Mouse (Mus musculus) lung, postnatal 25 days (tissue): ENCODE measurements around the gene Ackr2.

Source experiments
- DNase-seq: peaks from one replicate; pipeline ENCODE4 v3.0.0; 2022; ENCODE audit warnings: low spot score

The Ackr2 gene

DNA sequence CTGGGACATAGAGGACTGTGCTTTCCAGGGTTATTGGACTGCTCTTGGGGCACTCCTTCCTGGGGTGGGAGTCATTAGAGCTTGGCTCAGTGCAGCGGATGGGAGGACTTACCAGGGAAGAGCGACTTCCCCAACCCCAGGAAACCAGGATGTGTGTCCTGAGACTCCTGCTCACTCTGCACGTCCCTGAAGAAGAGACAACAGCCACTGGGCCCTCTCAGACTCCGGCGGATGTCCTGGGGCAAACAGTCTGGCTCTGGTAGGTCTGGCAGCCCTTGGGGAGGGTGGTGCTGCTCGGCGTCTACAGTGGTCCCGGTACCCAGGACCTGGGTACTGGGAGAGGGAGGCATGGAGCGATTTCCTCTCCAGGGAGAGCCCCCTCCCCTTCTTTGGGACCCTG lies at the start of gene Ackr2:
Gene Ackr2 (plus strand): TSS at position 111 of the 400 bp plus-strand sequence.
- peak; percentile 70 for DNase-seq

DNA sequence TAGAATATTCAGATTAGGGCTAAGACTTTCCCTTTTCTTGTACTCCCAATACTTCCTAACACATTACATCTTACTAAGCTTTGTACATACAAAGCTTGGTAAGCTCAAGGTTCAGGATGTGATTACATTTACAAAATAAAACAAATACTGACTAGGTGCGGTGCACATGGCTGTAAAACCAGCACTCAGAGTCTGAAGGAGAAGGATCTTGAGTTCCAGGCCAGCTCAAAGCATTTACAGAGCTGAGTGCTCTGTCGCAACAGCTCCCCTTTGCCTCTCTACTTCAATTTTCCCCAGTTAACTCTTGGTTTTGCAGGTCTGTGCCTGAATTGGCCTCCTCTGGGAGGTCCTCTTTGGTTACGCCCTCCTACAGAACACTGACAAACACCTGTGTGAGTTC lies 43.9 kb upstream of the Ackr2 start:
- DNase-seq, result no peak

DNA sequence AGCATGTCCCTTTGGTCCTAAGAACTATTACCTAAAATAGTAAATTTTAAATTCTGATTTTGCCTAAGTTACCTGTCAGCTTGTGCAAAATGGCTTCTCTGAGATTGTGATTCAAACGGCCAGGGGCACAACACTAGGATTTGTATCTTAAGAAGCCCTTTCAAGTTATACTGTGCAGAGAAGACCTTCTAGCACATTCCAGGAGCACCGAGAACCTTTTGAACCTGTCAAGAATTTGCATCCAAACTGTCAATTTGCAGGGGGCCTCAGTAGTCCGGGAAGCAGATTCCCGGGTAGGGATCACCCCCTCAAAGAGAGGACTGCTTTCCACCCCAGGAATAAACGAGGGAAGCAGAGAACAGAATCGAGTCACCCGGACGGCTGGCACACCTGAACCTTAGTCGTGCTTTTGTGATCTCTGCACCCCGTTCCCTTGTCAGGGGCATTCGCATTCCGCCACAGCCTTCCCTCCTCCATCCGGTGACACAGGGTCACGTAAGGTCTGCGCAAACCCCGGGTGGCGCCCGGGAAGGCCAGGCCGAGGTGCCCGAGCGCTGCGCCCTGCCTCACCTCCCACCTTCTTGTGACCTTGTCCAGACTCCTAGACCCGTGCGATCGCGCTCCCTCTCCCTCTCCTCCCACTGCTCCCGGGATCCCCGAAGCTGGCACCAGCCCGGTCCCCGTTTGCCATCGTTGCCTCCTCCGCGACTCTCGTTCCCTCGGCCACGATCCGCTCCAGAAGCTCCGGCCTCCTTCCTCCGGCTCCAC lies 41.3 kb upstream of the Ackr2 start:
- DNase-seq, result peak; percentile 23

DNA sequence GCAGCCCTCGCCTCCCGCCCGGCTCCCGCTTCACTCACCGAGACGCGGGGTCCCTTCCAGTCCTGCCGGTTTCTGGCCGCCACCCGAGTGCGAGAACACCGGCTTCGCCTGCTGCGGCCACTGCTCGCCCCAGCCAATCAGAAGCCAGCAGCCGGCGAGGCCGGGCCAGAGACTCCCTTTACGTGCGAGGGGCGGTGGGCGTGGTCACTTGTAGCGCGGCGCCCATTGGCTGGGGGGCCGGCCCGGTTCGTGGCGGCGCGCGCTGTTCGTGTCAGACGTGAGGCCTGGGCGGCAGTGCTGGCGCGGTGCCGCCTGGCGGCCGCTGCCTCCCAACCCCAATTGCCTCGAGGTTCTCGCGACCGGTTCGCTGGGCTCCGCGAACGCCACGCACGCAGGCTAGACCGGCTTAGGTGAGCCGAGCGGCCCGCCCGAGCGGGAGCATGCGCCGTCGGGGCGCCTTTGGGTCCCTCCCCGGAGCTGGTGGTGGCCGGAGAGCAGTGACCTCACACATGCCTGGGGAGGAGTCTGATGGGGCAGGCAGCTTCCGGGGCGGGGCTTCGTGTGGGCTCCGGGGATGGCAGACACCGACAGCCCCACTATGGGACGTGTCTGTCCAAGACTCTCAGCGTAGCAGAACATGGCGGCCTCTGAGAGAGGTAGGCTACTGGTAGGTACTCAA lies 40.5 kb upstream of the Ackr2 start:
- peak; percentile 98 for DNase-seq

DNA sequence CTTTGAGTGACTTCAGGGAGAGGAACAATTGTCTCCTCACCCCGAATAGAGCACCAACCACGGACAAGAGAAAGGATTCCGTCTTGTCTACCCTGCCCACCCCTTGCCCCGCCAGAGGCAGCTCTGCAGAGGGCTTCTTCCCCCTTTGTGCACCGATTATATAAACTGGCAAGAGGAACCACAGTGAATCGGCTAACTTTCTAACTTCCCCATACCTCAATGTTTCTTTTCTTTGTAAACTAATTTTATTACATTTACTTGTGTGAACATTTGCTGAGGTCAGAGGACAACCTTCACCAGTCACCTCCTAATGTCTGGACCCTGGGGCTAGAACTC lies 40.0 kb upstream of the Ackr2 start, which contains the start of gene Higd1a:
Gene Higd1a (minus strand): TSS at position 210 of the 336 bp plus-strand sequence.
- DNase-seq, result no peak

DNA sequence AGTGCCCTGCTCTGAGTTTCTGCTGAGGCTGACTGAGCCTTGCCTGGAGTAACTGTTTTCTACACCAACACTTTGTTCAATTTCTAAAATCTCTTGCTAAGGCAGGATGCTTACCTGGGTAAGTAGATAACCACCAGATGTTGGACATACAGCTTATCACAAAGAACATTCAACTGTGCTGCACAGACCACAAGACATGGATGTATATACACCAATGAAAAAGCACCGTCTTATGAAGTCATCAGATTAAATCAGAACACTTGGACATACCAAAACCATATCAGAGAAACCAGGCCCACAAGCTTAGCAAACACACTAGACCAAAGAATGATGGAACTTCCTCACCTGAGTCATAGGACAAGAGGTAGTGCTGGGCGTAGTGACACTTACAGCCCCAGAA lies 38.8 kb upstream of the Ackr2 start:
- DNase-seq, result no peak

DNA sequence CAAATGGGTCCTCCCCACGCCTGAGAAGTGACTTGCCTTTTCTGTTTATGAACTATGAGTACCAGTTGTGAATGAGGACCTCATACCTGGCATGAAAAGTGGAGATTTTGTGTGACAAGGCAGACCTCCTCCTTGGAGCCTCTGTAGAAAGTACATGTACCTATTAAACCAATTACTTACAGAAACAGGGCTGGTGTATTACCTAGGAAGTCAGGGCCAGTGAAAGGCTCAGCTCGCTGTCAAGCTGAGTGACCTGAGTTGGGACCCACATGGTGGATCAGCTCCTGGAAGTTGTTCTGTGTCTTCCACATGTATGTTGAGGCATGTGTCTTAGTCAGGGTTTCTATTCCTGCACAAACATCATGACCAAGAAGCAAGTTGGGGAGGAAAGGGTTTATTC lies 37.2 kb upstream of the Ackr2 start:
- no peak for DNase-seq

DNA sequence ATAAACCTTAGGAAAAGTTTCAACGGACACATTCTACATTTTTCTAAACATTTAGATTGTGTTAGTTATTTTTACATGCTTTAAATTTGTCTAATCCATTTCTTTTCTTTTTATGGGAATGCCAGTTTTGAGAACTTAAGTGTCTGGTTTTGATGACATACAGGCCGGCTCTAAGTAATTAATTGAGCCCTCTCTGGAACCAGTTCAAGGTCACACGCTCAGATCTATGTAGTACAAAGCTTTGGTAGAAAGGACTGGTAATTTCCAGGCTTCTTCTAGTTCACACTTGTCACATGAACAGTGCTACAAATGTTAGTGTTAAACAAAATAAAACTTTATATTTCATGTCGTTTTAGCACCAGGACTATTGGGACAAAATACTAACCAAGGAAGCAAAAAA lies 33.3 kb upstream of the Ackr2 start:
- no peak for DNase-seq

DNA sequence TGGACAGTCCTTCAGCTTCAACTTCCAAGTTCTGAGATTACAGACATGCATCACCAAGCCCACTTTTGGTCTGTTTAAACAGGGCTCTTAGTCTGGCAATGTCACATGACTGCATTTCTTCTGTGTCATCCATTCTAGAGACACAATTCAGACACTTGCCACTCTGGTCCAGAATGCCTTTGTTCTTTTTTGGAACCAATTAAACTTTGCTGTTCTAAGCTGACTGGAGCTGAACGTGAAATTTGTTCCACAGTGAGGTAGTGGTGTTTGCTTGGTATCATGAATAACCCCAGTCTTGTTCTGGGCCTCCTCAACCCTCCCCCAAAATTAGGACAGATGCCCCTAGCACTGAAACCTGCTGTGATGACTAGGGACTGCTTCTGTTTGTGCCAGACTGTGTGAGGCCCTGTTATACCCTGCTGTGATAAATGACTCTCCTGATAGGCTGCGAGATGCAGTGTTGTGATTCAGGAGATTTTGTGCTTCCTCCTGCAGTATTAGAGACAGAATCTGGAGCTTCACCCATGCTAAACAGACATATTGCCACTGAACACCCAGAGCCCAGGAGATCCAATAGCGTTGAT lies 32.6 kb upstream of the Ackr2 start:
- no peak for DNase-seq

DNA sequence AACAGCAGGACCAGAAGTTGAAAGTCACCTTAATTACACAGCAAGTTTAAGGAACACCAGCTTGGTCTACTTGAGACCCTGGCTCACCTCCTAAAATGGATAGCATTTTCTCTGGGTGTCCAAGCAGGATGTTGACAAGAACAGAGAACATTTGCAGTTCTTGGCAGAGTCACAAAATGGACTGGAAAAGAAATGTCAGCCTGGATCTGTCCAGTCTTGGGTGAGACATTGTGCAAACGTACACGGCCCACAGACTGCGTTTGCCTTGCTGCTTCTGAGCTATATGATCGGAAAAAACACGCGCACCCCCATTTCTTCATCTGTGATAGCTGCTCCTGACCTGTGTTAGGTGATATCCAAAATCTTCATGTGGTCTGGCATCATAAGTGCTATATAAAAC lies 30.5 kb upstream of the Ackr2 start:
- peak; percentile 66 for DNase-seq

DNA sequence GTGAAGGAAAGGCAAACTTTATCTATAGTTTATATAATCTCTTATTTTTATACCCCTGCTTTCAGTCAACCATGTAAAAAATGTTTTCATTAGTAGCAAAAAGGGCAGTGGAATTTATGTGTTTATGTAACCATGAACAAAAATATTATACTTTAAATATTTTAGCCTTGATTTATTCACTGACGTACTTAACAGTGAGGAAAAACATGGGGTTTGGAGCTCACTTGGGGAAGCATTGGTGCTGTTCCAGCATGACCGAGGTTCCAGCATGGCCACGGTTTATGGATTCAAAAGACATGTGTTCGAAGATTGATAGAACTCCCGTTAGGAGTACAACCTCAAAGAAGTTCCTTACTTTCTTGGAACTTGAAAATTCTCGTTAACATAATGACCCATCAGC lies 29.9 kb upstream of the Ackr2 start:
- DNase-seq, result no peak

DNA sequence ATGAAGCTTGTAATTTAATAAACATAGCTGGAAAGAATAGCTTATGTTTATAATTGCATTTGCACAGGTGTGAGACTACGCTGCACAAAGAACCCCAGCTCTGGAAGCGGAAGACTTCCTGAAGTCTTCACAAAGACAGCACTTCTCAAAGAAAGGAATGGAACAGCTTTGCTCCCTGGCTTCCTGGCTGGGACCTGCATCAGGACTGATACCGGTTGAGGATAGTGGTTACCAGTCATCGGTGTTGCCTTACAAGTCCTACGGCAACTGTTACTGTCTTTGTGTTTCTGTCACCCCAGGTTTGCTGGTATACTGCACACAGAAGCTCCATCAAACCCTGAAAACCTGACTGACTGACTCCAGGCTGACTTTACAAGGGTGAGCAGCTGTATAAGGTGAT lies 28.7 kb upstream of the Ackr2 start:
- no peak for DNase-seq

DNA sequence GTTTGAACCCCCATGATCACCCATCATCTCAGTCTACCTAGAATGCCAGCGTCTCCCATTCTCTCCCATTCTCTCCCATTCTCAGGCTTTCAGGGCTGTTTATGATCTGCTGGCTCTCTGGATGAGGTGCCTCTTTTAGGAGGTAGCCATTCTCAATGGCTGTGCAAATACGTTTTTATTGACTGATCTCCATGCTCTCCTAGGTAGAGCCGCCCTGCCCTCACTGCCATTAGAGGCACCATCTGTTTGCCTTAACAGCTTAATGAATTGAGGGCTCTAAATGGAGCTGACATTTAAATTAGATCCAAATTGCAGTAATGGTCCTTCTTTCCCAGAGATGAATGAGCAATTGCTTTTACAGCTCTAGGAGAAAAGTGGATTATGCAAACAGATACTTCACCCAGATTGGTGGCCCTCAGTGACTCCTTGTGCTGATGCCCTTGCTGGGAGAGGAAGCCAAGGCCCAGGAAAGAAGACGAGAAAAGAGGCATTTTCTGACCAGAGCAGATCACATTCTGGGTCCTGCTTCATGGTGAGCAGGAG lies 28.1 kb upstream of the Ackr2 start:
- DNase-seq, result no peak

DNA sequence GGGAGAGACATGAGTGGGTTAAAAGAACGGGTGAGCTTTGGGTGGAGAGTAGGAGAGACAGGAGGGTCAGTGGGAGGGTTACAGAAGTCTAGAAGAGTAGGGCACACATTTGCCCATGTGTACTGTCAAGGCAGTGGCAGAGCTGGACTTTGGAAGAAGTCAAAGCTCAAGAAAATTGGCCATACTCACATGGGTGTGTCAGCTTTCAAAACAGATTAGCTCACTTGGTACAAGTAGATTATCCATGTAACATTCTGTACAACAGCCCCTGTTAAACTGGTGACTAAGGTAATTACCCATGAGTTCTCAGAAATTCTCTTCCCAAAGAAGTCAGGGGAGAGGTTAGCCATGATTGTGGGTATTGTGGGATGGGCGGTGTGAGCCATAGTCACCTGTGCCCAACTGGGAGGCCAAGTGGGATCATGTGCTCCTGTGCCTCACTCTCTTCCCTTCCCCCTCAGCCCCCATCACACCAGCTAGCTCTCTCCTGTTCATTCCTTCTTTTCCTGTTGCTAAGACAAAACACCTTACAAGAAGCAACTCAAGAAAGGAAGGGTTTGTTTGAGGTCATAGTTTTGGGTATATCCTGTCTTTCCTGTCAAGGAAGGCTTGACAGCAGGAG lies 26.0 kb upstream of the Ackr2 start:
- no peak for DNase-seq

DNA sequence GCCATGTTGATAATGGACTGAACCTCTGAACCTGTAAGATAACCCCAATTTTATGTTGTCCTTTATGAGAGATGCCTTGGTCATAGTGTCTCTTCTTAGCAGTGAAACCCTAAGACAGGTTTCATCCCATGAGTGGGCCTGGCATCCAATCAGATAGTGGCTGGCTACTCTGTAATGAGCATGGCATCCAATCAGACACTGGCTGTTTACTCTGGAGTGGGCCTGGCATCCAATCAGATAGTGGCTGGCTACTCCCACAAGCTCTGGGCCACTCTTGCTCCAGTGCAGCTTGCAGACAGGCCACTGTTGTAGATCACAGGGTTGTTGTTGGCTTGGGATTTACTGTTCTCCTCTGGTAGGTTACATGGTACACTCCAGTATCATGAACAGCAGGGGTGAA lies 24.6 kb upstream of the Ackr2 start:
- no peak for DNase-seq

DNA sequence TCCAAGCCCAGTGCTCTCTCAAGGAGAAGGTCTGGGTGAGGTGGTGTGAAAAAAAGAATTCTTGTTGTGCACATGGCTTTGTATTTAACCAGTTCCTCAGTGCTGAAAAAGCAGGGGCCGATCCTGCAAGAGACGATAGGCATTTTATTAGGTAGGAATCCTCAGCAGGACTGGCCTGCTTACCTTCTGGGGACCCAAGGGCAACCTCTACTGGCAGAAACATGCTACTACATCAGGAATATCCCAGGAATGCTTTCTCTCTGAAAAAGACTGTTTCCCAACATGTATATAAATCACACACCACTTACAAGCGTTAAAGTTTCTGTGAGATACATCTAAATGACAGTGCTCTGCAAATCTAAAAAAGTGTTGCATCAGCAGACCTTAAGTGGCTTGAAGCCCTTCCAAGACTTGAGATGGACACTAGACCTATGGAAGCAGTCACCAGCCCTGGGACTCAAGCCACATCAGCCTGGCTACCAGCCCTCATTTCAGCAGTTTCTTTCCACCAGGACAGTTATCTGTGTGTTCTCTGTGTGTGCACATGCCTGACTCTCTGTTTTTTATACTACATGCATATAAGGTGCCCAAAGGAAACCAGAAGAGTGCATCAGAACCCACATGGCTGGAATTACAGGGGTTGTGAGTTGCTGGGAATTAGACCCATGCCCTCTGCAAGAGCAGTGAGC lies 21.0 kb upstream of the Ackr2 start:
- peak; percentile 73 for DNase-seq

DNA sequence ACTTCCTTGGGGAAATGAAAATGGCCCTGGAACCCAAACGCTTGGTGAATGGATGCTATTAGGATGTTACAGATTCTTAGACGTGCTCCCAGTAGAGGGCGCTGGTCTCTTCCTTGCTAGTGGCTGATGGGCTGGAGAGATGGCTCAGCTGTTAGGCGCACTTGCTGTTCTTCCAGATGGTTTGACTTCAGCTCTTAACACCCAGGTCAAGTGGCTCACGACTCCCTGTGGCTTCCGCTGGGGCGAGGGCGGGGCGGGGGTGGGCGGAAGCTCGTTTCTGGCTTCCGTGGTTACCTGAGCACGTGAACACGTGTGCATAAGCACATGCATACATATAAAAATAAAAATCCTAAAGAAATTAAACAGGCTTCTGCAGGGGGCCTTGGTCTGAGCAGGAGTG lies 17.3 kb upstream of the Ackr2 start:
- peak; percentile 76 for DNase-seq

DNA sequence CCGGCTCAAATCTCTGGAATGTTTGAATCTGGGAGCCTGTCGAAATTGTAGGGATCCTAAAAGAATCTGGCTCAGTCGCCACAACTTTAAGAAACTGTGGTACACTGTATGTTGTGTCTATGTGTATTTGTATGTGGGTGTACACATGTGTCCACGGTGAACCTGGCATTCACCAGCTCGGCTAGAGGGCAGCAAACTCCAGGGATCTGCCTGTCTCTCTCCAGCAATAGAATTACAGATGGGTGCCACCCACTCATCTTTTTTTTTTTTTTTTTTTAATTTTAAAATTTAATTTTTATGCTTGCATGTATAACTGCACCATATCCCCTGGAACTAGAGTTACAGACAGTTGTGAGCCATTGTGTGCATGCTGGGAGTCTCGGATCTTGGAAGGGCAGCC lies 16.9 kb upstream of the Ackr2 start:
- no peak for DNase-seq

DNA sequence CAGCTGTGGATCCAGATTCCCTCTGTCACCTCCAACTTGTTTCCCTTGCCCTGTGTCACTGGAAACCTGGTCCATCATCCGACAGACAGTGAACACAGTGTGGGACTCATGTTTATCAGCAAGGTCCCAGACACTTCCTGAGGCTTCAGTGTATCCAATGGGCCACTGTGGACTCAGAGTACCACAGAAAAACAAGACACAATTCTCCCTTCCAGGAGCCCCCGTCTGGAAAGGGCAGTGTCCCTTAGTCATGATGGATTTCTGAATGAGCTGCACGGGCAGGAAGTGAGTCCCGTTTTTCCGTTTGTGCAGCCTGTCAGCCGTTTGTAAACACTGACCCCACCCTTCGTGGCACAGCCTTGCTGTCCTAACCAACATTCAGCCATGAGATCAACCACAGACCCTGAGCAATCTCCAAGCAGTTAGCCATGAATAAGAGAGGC lies 16.1 kb upstream of the Ackr2 start:
- peak; percentile 79 for DNase-seq

DNA sequence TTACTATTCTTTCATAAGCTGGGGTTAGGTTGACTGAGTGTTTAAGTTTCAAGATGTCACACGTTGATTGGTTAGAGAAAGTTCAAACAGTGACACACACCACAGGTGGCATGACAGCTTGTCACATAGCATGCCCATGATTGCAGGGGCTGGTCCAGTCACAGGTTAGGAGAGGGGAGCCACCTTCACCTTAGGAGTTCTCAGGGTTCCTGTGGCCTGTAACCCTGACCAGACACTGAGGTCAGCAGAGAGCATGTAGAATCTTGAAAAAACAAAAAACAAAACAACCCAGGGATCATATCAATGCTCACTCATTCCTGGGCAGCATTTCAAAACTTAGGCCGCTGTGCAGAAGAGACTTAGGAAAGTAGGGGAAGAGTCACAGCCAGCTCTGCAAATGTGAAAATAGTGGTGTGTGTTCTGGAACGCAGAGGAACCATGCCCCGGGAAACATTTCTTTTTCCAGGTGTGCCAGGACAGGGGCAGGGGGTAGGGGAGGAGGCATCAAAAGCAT lies 8.2 kb upstream of the Ackr2 start:
- no peak for DNase-seq

DNA sequence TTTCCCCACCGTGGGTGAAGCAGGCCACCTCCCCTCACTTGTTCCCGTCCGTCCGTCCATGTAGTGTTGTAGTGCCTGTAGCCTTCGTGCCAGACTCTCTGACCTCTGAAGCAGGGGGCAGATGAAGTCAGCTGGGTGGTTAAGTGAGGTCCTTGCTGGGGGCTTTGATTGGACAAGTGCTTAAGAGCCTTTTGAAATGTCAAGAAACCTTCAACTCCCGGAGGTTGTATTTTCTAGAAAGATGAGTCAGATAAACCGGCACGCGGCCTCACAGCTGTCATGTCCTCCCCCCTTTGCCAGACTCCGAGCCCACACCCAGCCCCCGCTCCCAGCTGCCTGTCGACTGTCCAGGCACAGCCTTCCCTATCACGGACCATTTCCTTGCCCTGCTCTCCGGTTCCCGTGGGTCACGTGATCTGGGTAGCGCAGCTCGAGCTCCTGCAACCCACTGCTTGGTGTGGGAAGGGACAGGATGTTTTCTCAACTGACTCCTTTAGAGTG lies 7.7 kb upstream of the Ackr2 start:
- DNase-seq, result peak; percentile 80

DNA sequence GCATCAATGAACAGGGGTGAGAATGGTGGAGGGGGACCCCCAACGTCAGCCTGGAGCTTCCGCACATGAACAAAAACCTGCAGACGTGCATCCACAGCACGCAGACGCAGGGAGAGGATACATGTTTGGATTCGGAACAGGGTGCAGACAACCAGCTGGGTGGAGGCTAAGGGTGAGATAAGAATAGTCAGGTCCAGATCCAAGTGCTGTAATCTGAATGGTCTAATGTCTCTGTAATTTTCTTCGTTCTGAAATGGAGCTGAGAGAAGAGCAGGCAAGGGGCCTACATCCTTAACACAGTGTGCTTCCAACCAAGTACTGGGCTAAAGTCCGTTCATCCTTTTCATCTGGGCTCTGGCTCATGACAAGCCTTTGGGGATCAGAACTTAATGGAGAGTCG lies 6.9 kb upstream of the Ackr2 start:
- no peak for DNase-seq
